Mouse (Mus musculus): ENCODE results near the gene Ccdc84.

- no peak for TF ChIP-seq CTCF (conservative IDR thresholded peaks at IDR 0.05; ENCODE audit: low read length)
- TF ChIP-seq NANOG (IDR thresholded peaks at IDR 0.05; ENCODE audit: borderline replicate concordance, low read length) = no peak
- TF ChIP-seq POU5F1 (IDR thresholded peaks at IDR 0.05; ENCODE audit: borderline replicate concordance, low read length) = no peak
Observed at GRCm38 (mm10) chr9:44418519-44419385, at the start of gene Ccdc84.
